Mouse (Mus musculus) heart, adult 2 months (tissue): Measurements from ENCODE around the gene Bpifb9a. TPM values are rescaled to one million over a fixed set of nuclear protein-coding genes. Genes with fewer than 3 reads are reported as not detected.
"Not testable (repeated sequence)": the region's sequence is repeated elsewhere in the genome, so short reads cannot be mapped to it uniquely, and the experiment has no call there.

Source experiments
- DNase-seq, 2 experiments: peaks; one replicate each; pipeline ENCODE4 v3.0.0; 2021
- H3K27ac ChIP-seq: fragments of 200-600 bp; 2 replicates; pipeline ENCODE4 v1.8.1; 2022
- H3K27me3 ChIP-seq: fragments of 200-500 bp; 2 replicates; pipeline ENCODE4 v1.6.1; 2012; ENCODE audit warnings: mild to moderate bottlenecking, low read length, inconsistent platforms, mixed read lengths; ENCODE audit not compliant: control insufficient read depth, insufficient read depth
- H3K36me3 ChIP-seq: fragments of 200-500 bp; 2 replicates; pipeline ENCODE4 v1.6.1; 2012; ENCODE audit warnings: low read length, inconsistent platforms; ENCODE audit not compliant: control insufficient read depth, insufficient read depth
- H3K4me1 ChIP-seq: fragments of 200-500 bp; 2 replicates; pipeline ENCODE4 v1.6.1; 2011; ENCODE audit warnings: low read length; ENCODE audit not compliant: control insufficient read depth, insufficient read depth
- H3K4me3 ChIP-seq: fragments of 200-600 bp; 2 replicates; pipeline ENCODE4 v1.8.1; 2022
- H3K79me2 ChIP-seq: fragments of 200-500 bp; replicated peaks from 2 replicates; pipeline ENCODE4 v1.6.1; 2012; ENCODE audit warnings: mild to moderate bottlenecking, inconsistent platforms, low read length, moderate library complexity, mixed read lengths; ENCODE audit not compliant: control insufficient read depth, insufficient read depth
- H3K9ac ChIP-seq: fragments of 200-500 bp; 2 replicates; pipeline ENCODE4 v1.6.1; 2012; ENCODE audit warnings: low read depth, mild to moderate bottlenecking, control low read depth, inconsistent platforms, low read length, mixed read lengths
- CTCF ChIP-seq: fragments of 200-600 bp; IDR thresholded peaks from 2 replicates; pipeline ENCODE4 v1.8.1; 2022; ENCODE audit warnings: antibody characterized with exemption, mild to moderate bottlenecking, moderate library complexity
- EP300 ChIP-seq: fragments of 200-500 bp; IDR thresholded peaks from 2 replicates; pipeline ENCODE4 v1.6.1; 2011; ENCODE audit warnings: low read depth, low read length, control low read depth; ENCODE audit not compliant: insufficient read depth
- POLR2A ChIP-seq: fragments of 200-500 bp; IDR thresholded peaks from 2 replicates; pipeline ENCODE4 v1.6.1; 2011; ENCODE audit warnings: mild to moderate bottlenecking, low read depth, low read length, control low read depth; ENCODE audit not compliant: insufficient read depth
- WGBS: fragments of 180-500 bp; shearing (Covaris S2); methylation state at CpG from one replicate; pipeline ENCODE4 v1.1.7; 2018; 5-methylcytosine and 5-hydroxymethylcytosine counted together
- intact Hi-C: fragments of 180-260 bp; cut with DNase I; formaldehyde crosslinking; loops from one replicate; pipeline ENCODE4 v1.15.1; 2025
- polyA plus RNA-seq: library from polyadenylated mRNA; depleted of rRNA; stranded (reverse); fragments of >200 nt; gene quantifications from 2 replicates; pipeline ENCODE4 v1.2.3, GENCODE M21; 2012
- total RNA-seq, 2 experiments: library from RNA; stranded (reverse); gene quantifications; 2 replicates each; pipeline ENCODE4 v1.2.3; 2021

Bpifb9a gene
- total and polyA plus RNA-seq, 3 experiments, result not detected

GRCm38 (mm10) chr2:154243356-154244036 is 14.2 kb upstream of the Bpifb9a start:
- Histone ChIP-seq H3K36me3 (no peaks in the 10 kb centered on the region), H3K4me3 (no peak overlapping the region), H3K27ac (no peak overlapping the region), H3K9ac (no peak overlapping the region), H3K4me1 (no peaks in the 10 kb centered on the region), H3K27me3 (no peaks in the 10 kb centered on the region; the same call in 1 of the 2 replicates), H3K79me2 (no peaks in the 10 kb centered on the region)
- intact Hi-C loops, result no loop called here
- TF ChIP-seq CTCF (no peak), EP300 (no peak), POLR2A (no peak)
- 85% methylated on average over 10 of the region's 10 CpGs for WGBS
- no peak for DNase-seq

- TF ChIP-seq POLR2A (no peak), CTCF (no peak), EP300 (no peak)
- Histone ChIP-seq H3K4me3 (no peak overlapping the region), H3K27me3 (no peaks in the 10 kb centered on the region; the same call in 1 of the 2 replicates), H3K9ac (no peak overlapping the region), H3K4me1 (no peaks in the 10 kb centered on the region), H3K36me3 (no peaks in the 10 kb centered on the region), H3K79me2 (no peaks in the 10 kb centered on the region), H3K27ac (no peak overlapping the region)
- WGBS, result 85% methylated on average over 5 of the region's 5 CpGs
- intact Hi-C loops, result no loop called here
- no peak for DNase-seq
These were observed 12.3 kb upstream of the Bpifb9a start for GRCm38 (mm10) chr2:154245322-154245721.

- H3K9ac ChIP-seq, DNase-seq, intact Hi-C loops, H3K27me3 ChIP-seq, H3K36me3 ChIP-seq, H3K4me1 ChIP-seq, H3K4me3 ChIP-seq, H3K27ac ChIP-seq, H3K79me2 ChIP-seq: not testable (repeated sequence)
- 95% methylated on average over 2 of the region's 4 CpGs for WGBS
These were observed 2.4 kb upstream of the Bpifb9a start for GRCm38 (mm10) chr2:154255254-154255653.

- WGBS, result 80% methylated on average over 4 of the region's 4 CpGs
- no peak for DNase-seq
- Histone ChIP-seq H3K4me3 (no peak overlapping the region), H3K9ac (no peak overlapping the region), H3K27ac (no peak overlapping the region), H3K79me2 (no peaks in the 10 kb centered on the region), H3K4me1 (no peaks in the 10 kb centered on the region), H3K27me3 (no peaks in the 10 kb centered on the region), H3K36me3 (no peaks in the 10 kb centered on the region)
- intact Hi-C loops, result no loop called here
- no peak for TF ChIP-seq POLR2A
- no peak for TF ChIP-seq EP300
These were observed 1.9 kb upstream of the Bpifb9a start for GRCm38 (mm10) chr2:154255770-154256169.

GRCm38 (mm10) chr2:154264397-154264796 is 6.7 kb downstream of the Bpifb9a start:
- H3K4me3 ChIP-seq, H3K9ac ChIP-seq, H3K36me3 ChIP-seq, H3K79me2 ChIP-seq, intact Hi-C loops, H3K4me1 ChIP-seq, H3K27ac ChIP-seq, H3K27me3 ChIP-seq, DNase-seq: not testable (repeated sequence)
- WGBS, result 65% methylated on average over 3 of the region's 3 CpGs

- not testable (repeated sequence) for H3K9ac ChIP-seq, H3K4me3 ChIP-seq, H3K27ac ChIP-seq, H3K36me3 ChIP-seq, DNase-seq, H3K27me3 ChIP-seq, H3K4me1 ChIP-seq, H3K79me2 ChIP-seq
- intact Hi-C loops, result loop anchor here (5.0 to 10.0 kb wide), 2 partner anchors 75 to 297 kb away; no protein-coding TSS in a partner anchor
- 76% methylated on average over 3 of the region's 3 CpGs for WGBS
These were observed 34.2 kb downstream of the Bpifb9a start for GRCm38 (mm10) chr2:154291866-154292265.
